Mouse (Mus musculus) kidney, postnatal 0 days (tissue): ENCODE measurements around the gene Ncs1. TPM values are rescaled to one million over a fixed set of nuclear protein-coding genes. Genes with fewer than 3 reads are reported as not detected.

Experiments used
- ATAC-seq: fragments of 200-750 bp; cut with Nextera tagmentation; replicated peaks from 2 replicates; pipeline ENCODE4 v1.8.0; 2017; ENCODE audit warnings: low read depth, moderate number of reproducible peaks, moderate TSS enrichment, moderate library complexity; ENCODE audit not compliant: low FRiP score
- DNase-seq: peaks from one replicate; pipeline ENCODE4 v3.0.0-alpha.2; 2016; ENCODE audit warnings: low spot score
- H3K27ac ChIP-seq: fragments of 300-500 bp; sonication (generic); 2 replicates; pipeline ENCODE4 v1.5.1; 2014; ENCODE audit warnings: mild to moderate bottlenecking
- H3K27me3 ChIP-seq: fragments of 300-500 bp; sonication (generic); 2 replicates; pipeline ENCODE4 v1.6.1; 2014; ENCODE audit warnings: low read length, mixed read lengths; ENCODE audit not compliant: insufficient read depth
- H3K36me3 ChIP-seq: fragments of 300-500 bp; sonication (generic); 2 replicates; pipeline ENCODE4 v1.6.1; 2014; ENCODE audit warnings: low read length, mixed read lengths; ENCODE audit not compliant: insufficient read depth
- H3K4me1 ChIP-seq: fragments of 300-500 bp; sonication (generic); replicated peaks from 2 replicates; pipeline ENCODE4 v1.6.1; 2014; ENCODE audit warnings: antibody characterized with exemption, low read length, mixed read lengths; ENCODE audit not compliant: insufficient read depth
- H3K4me2 ChIP-seq: fragments of 300-500 bp; sonication (generic); 2 replicates; pipeline ENCODE4 v1.6.1; 2014; ENCODE audit warnings: mild to moderate bottlenecking, low read length, moderate library complexity, mixed read lengths
- H3K4me3 ChIP-seq: fragments of 300-500 bp; sonication (generic); replicated peaks from 2 replicates; pipeline ENCODE4 v1.5.1; 2014; ENCODE audit warnings: low read depth, low read length
- H3K9ac ChIP-seq: fragments of 300-500 bp; sonication (generic); 2 replicates; pipeline ENCODE4 v1.6.1; 2014; ENCODE audit warnings: low read depth, low read length
- H3K9me3 ChIP-seq: fragments of 300-500 bp; sonication (generic); replicated peaks from 2 replicates; pipeline ENCODE4 v1.6.1; 2016; ENCODE audit warnings: low read length, inconsistent platforms, mixed read lengths
- CTCF ChIP-seq: IDR thresholded peaks from 2 replicates; pipeline ENCODE4 v1.5.1; 2016; ENCODE audit warnings: antibody characterized with exemption, low read depth, mild to moderate bottlenecking, moderate library complexity
- WGBS: fragments of 180-500 bp; shearing (Covaris S2); extraction: QIAGEN DNeasy Blood & Tissue Kit; methylation state at CpG from one replicate; pipeline ENCODE4 v1.1.7; 2014; 5-methylcytosine and 5-hydroxymethylcytosine counted together
- polyA plus RNA-seq: library from polyadenylated mRNA; unstranded; fragments of >200 nt; fragmentation: Nextera tagmentation; extraction: Ambion mirVana; gene quantifications from 2 replicates; pipeline ENCODE4 v1.2.1, GENCODE M21; 2015

Gene Ncs1
- polyA plus RNA-seq = 23.5 and 26.3 TPM in 2 replicates

DNA sequence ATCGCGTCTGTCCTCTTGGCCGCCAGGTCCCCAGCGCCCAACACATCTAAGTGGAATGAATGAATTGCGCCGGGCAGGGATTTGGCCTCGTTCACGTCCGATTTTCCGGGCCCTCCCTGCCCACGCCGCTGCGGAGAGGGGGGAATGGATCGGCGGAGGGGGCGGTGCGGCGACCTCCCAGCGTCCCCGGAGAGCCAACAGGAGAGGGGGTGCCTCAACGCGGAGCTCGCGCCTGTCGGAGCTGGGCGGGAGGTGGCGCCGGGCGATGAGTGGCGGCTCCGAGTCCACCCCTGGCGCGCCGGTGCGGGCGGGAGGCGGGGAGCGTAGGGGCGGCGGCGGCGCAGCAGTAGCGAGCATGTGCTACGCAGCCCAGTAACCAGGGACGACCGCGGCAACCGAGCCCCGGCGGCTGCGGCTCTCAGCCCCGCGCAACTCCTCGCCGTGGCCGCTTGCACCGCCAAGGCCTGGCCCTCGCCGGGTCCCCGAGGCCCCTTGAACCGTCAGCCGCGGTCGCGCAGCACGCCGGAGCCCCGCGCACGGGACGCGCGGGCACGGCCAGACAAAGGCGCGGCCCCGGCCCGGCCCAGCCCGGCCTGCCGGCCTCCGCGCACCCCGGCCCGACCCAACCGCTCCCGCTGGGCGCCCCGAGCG, at the start of gene Ncs1:
TSS of gene Ncs1 (plus strand) at position 333 of the 651 bp plus-strand sequence.
- H3K36me3 ChIP-seq = no peaks in the 10 kb centered on the region
- peak within 1 kb of the TSS; percentile 62 for H3K27ac ChIP-seq
- WGBS = under 1% methylated on average over 46 of the region's 89 CpGs
- ATAC-seq = peak; percentile 64
- peak within 1 kb of the TSS; percentile 99 for H3K4me2 ChIP-seq
- H3K9me3 ChIP-seq = no peaks in the 10 kb centered on the region
- peaks cover 9% of the 10 kb centered on the region for H3K4me1 ChIP-seq
- peak within 1 kb of the TSS; percentile 79 for H3K4me3 ChIP-seq
- TF ChIP-seq CTCF = 0 out of 2 replicates have a peak, but pooled peaks have one; percentile 10
- peak within 1 kb of the TSS; percentile 84 for H3K9ac ChIP-seq
- no peaks in the 10 kb centered on the region for H3K27me3 ChIP-seq
- DNase-seq = peak; percentile 79

DNA sequence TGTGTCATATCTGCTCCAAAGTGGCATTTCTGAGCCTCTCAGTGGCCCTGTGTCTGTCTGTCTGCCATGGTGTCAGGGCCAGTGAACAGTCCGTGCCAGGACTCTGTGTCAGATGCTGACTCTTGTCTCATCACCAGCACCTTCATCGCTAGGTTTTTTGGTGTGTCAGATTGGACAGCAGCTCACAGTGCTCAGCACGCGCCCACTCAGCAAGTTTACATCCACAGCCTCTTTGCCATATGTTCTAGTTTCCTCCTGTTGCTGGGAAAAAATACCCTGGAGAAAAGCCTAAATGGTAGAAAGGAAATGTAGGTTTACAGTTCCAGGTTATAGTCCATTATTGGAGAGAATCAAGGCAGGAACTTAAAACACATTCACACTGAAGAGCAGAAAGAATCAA, 47.0 kb upstream of the Ncs1 start:
- 93% methylated on average over 4 of the region's 4 CpGs for WGBS
- Histone ChIP-seq H3K36me3 (peaks cover 16% of the 10 kb centered on the region), H3K27ac (no peak overlapping the region), H3K4me1 (peaks cover 6% of the 10 kb centered on the region; the same call in 1 of the 2 replicates), H3K9me3 (no peaks in the 10 kb centered on the region), H3K27me3 (no peaks in the 10 kb centered on the region), H3K4me3 (no peak overlapping the region), H3K4me2 (no peak overlapping the region), H3K9ac (no peak overlapping the region)
- no peak for TF ChIP-seq CTCF
- DNase-seq = no peak
- ATAC-seq = no peak

GRCm38 (mm10) chr2:31200051-31200450, 45.6 kb upstream of the Ncs1 start:
- WGBS = 88% methylated on average over 2 of the region's 2 CpGs
- ATAC-seq (no peak), DNase-seq (no peak)
- Histone ChIP-seq H3K4me2 (no peak overlapping the region), H3K27ac (no peak overlapping the region), H3K9me3 (no peaks in the 10 kb centered on the region), H3K36me3 (peaks cover 14% of the 10 kb centered on the region), H3K27me3 (no peaks in the 10 kb centered on the region), H3K4me3 (no peak overlapping the region), H3K9ac (no peak overlapping the region), H3K4me1 (peaks cover 6% of the 10 kb centered on the region; the same call in 1 of the 2 replicates)
- TF ChIP-seq CTCF = no peak

DNA sequence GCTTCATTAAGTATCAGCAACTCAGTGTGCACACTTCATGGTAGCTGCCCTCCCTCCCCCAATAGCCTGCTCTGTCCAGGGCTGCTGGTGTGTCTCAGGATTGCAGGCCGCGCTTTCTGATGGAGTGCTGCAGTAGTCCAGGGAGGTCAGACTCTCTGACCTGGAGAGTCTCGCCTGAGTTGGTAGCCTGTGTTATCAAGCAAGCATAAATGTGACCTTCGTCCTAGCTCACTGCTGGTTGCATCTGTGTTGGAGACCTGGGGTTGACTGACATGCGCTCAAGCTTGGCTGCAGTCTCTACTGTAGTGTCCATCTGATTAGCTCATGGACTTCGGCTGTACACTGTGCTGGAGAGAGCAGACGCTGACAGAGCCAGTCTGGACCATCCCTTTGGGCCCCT, 43.8 kb upstream of the Ncs1 start:
- DNase-seq = peak; percentile 75
- H3K4me2 ChIP-seq = no peak overlapping the region
- no peak overlapping the region for H3K4me3 ChIP-seq
- H3K9me3 ChIP-seq = no peaks in the 10 kb centered on the region
- peak; percentile 13; the same call in 1 of the 2 replicates for TF ChIP-seq CTCF
- 30% methylated on average over 7 of the region's 7 CpGs for WGBS
- no peaks in the 10 kb centered on the region for H3K27me3 ChIP-seq
- H3K36me3 ChIP-seq = peaks cover 13% of the 10 kb centered on the region
- H3K27ac ChIP-seq = peak overlapping the region; percentile 31
- no peak overlapping the region for H3K9ac ChIP-seq
- H3K4me1 ChIP-seq = peaks cover 6% of the 10 kb centered on the region; the same call in 1 of the 2 replicates
- ATAC-seq = peak; percentile 87

DNA sequence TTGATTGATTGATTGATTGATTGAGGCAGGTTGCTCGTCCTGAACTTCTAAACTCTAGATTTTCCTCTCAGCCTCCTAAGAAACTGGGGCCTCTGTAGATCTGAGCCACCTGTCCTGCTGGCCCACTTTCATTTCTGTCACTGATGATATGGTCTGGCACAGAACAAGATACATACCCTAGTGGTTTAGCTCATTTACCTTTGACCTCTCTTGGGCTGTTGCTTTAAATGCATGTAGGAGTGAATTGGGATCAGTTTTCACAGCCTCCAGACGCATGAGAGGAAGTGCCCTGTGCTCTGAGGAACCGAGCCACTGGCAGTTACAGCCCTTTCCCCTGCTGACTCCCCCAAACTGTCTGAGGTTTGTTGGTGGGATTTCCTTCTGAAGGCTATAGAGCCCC, 43.3 kb upstream of the Ncs1 start:
- Histone ChIP-seq H3K4me3 (no peak overlapping the region), H3K27me3 (no peaks in the 10 kb centered on the region), H3K9ac (no peak overlapping the region), H3K4me1 (peaks cover 6% of the 10 kb centered on the region; the same call in 1 of the 2 replicates), H3K27ac (peak overlapping the region; percentile 47), H3K9me3 (no peaks in the 10 kb centered on the region), H3K36me3 (peaks cover 13% of the 10 kb centered on the region), H3K4me2 (no peak overlapping the region)
- 25% methylated on average over 3 of the region's 3 CpGs for WGBS
- DNase-seq = peak; percentile 76
- ATAC-seq = 0 out of 2 replicates have a peak, but pooled peaks have one; percentile 6
- TF ChIP-seq CTCF = no peak

DNA sequence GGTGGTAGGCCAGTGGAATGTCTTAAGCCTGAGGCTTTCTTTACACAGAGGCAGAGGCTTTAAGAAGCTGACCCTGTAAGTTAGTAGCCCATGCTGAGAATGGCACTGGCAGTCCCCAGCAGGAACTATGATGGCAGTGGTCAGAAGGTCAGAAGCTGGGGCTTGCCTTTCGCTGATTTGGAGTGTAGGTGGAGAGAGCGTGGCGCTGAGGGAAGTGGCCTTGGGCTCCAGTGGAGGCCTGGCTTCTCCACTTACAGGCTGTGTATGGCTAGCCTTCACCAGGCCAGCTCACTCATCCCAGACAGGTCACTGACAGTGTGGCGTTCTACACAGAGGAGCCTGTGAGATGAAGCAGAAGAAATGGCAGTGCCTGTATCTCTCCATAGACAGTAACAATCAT, 42.7 kb upstream of the Ncs1 start:
- no peak overlapping the region for H3K9ac ChIP-seq
- 0 out of 2 replicates have a peak overlapping the region, but pooled peaks have one; percentile 47 for H3K27ac ChIP-seq
- H3K27me3 ChIP-seq = no peaks in the 10 kb centered on the region
- H3K4me2 ChIP-seq = no peak overlapping the region
- no peak for TF ChIP-seq CTCF
- peaks cover 13% of the 10 kb centered on the region for H3K36me3 ChIP-seq
- H3K4me1 ChIP-seq = peaks cover 6% of the 10 kb centered on the region; the same call in 1 of the 2 replicates
- H3K4me3 ChIP-seq = no peak overlapping the region
- H3K9me3 ChIP-seq = no peaks in the 10 kb centered on the region
- no peak for ATAC-seq
- DNase-seq = peak; percentile 47
- 62% methylated on average over 4 of the region's 4 CpGs for WGBS
